Mouse (Mus musculus) intestine, embryonic 14.5 days (tissue): ENCODE measurements around the gene Psd4. TPM values are rescaled to one million over a fixed set of nuclear protein-coding genes. Genes with fewer than 3 reads are reported as not detected.

ENCODE experiments used
- ATAC-seq: fragments of 200-750 bp; cut with Nextera tagmentation; replicated peaks from 2 replicates; pipeline ENCODE4 v1.8.0; 2017; ENCODE audit warnings: low read depth, moderate number of reproducible peaks, moderate TSS enrichment, moderate library complexity; ENCODE audit not compliant: low FRiP score, low TSS enrichment
- DNase-seq: peaks from one replicate; pipeline ENCODE4 v3.0.0-alpha.2; 2018; ENCODE audit warnings: low spot score
- H3K27ac ChIP-seq: fragments of 300-500 bp; sonication (generic); 2 replicates; pipeline ENCODE4 v1.5.1; 2014; ENCODE audit warnings: low read depth, mild to moderate bottlenecking, control low read depth
- H3K27me3 ChIP-seq: fragments of 300-500 bp; sonication (generic); replicated peaks from 2 replicates; pipeline ENCODE4 v1.6.1; 2014; ENCODE audit warnings: low read length, control low read depth; ENCODE audit not compliant: control insufficient read depth, insufficient read depth
- H3K36me3 ChIP-seq: fragments of 300-500 bp; sonication (generic); 2 replicates; pipeline ENCODE4 v1.6.1; 2014; ENCODE audit warnings: low read length, control low read depth; ENCODE audit not compliant: control insufficient read depth, insufficient read depth
- H3K4me1 ChIP-seq: fragments of 300-500 bp; sonication (generic); replicated peaks from 2 replicates; pipeline ENCODE4 v1.6.1; 2014; ENCODE audit warnings: low read length, control low read depth, mixed read lengths; ENCODE audit not compliant: control insufficient read depth, insufficient read depth
- H3K4me2 ChIP-seq: fragments of 300-500 bp; sonication (generic); 2 replicates; pipeline ENCODE4 v1.6.1; 2014; ENCODE audit warnings: low read length
- H3K4me3 ChIP-seq: fragments of 300-500 bp; sonication (generic); 2 replicates; pipeline ENCODE4 v1.5.1; 2014; ENCODE audit warnings: low read depth, low read length, control low read depth, mixed read lengths
- H3K9ac ChIP-seq: fragments of 300-500 bp; sonication (generic); 2 replicates; pipeline ENCODE4 v1.6.1; 2014; ENCODE audit warnings: mild to moderate bottlenecking, low read length
- H3K9me3 ChIP-seq: fragments of 300-500 bp; sonication (generic); 2 replicates; pipeline ENCODE4 v1.6.1; 2016; ENCODE audit warnings: low read length, control low read depth; ENCODE audit not compliant: control insufficient read depth
- WGBS: fragments of 180-500 bp; shearing (Covaris S2); extraction: QIAGEN DNeasy Blood & Tissue Kit; methylation state at CpG from one replicate; pipeline ENCODE4 v1.1.7; 2014; 5-methylcytosine and 5-hydroxymethylcytosine counted together
- polyA plus RNA-seq: library from polyadenylated mRNA; unstranded; fragments of >200 nt; fragmentation: Nextera tagmentation; extraction: Ambion mirVana; gene quantifications from 2 replicates; pipeline ENCODE4 v1.2.1, GENCODE M21; 2014

The Psd4 gene
- polyA plus RNA-seq, 1 experiment from 2014 or later, result 7.0 TPM

DNA sequence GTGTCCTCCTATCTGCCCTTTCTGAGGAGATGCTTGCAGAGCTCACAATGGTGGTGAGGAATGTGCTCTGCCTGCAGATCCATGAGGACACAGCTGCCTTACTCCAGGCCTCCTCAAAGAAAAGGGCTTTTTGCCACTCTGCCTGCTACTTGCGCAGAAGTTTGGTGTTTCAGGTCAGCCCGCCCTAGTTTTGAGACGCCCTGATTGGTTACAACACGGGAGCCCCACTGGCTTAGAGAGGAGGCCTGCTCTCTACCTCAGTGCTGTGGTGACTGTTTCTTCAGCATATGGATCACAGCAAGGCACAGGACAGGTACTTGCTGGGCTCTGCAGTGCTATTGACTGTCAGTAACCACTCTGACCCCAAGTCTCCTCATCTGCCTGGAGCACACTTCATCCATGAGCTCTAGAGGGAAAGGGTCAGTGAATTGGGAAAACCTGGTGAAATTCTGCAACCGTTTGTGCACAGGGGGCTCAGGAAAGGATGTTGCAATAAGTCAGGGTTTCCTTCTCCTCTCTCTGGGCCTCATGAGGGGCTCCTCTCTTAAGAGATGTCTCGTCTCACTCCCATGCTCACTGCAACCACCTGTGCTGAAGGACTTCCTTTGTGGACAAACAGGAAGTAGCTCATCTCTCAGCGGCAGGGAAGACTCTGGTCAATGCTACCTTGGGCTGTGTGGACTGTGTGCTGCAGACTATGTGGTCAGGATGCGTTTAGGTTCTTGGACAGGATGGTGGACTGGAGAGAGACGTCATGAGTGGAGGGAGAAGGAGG, 15.3 kb downstream of the Psd4 start:
- Histone ChIP-seq H3K4me1 (no peaks in the 10 kb centered on the region; the same call in 1 of the 2 replicates), H3K4me2 (no peak overlapping the region), H3K36me3 (no peaks in the 10 kb centered on the region), H3K9ac (no peak overlapping the region), H3K9me3 (no peaks in the 10 kb centered on the region), H3K27ac (no peak overlapping the region), H3K4me3 (no peak overlapping the region), H3K27me3 (no peaks in the 10 kb centered on the region)
- DNase-seq (peak; percentile 34), ATAC-seq (no peak)
- 71% methylated on average over 9 of the region's 9 CpGs for WGBS

DNA sequence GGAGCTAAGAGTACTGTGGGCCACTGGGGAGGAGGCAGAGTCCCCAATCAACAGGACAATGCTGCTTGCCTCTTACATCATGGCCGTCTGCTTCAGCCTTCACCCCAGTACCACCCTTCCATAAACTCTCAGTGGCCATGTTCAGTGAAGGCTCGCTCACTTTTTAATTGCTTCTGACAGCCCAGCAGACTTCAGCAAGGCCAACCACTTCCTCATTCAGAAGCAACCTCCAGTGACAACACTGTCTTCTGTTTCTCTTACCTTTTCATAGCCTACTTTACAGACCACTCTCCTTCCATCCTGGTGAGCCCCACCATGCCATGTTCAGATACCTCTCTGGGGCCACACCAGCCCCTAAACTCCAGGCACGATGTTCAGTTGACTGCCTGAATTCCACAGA, 16.3 kb downstream of the Psd4 start:
- no peak overlapping the region for H3K27ac ChIP-seq
- peak; percentile 20 for DNase-seq
- H3K9me3 ChIP-seq, result no peaks in the 10 kb centered on the region
- no peak overlapping the region for H3K9ac ChIP-seq
- no peak for ATAC-seq
- H3K27me3 ChIP-seq, result no peaks in the 10 kb centered on the region
- no peak overlapping the region for H3K4me2 ChIP-seq
- no peaks in the 10 kb centered on the region for H3K36me3 ChIP-seq
- no peaks in the 10 kb centered on the region; the same call in 1 of the 2 replicates for H3K4me1 ChIP-seq
- 76% methylated on average over 3 of the region's 3 CpGs for WGBS
- no peak overlapping the region for H3K4me3 ChIP-seq

DNA sequence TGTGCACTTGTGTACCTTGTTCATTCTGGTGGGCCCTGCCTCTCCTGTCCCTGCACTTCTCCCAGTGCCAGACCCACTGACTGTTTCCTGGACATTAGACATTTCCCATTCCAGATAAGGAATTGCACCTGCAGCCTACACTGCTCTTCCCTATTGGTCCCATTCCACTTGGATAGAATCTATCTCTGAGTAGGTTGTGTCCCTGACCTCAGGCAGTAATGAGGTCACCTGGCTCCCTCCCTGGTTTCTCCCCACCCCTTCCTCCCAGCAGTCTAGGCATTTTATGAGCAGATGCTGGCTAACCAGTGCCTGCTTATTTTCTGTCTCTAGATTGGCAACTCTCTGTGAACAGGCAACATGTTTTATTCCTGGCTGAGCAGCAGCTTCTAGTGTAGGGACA, 17.0 kb downstream of the Psd4 start:
- no peak overlapping the region for H3K9ac ChIP-seq
- ATAC-seq, result no peak
- H3K27ac ChIP-seq, result peak overlapping the region; percentile 14; the same call in 1 of the 2 replicates
- no peak overlapping the region for H3K4me3 ChIP-seq
- no peak for DNase-seq
- H3K36me3 ChIP-seq, result no peaks in the 10 kb centered on the region
- H3K4me2 ChIP-seq, result no peak overlapping the region
- no peaks in the 10 kb centered on the region; the same call in 1 of the 2 replicates for H3K4me1 ChIP-seq
- no peaks in the 10 kb centered on the region for H3K9me3 ChIP-seq
- H3K27me3 ChIP-seq, result no peaks in the 10 kb centered on the region

DNA sequence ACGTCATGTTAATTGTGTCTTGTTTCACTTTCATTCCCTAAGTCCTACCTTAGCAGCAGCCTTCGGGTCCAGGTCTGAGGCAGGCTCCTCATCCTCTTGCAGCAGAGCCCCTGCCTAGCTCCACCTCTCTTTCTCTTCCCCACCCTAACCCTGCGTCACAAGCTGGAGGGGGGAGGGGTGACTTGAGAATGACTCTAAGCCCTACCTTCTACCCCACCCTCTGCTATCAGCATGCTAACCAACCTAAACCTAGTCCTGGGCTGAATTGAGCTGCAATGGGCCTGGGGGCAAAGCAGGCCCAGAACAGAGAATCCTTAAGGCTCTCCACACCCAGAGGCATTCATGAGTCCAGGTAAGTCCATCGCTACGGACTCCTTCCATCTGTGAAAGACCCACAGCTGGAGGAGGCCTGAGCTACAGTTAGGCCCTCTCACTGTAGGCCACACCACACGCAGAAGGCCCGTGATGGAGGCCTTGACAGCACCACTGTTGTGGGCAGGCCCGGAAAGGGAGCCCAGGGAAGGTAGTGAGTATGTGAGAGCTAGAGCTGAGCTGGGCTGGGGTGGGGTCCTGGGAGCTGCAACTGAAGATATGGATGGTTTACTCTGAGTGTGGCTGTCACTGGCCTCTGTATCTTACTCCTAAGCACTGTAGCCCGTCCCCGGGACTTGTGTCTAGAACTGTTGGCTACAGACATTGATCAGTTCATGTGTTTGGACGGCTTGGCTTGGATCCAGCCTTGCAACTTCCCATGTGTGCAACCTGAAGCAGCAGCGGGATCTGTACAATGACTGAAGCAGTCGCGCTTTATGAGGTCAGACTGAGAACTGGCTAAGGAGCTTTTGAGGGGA, 18.0 kb downstream of the Psd4 start:
- DNase-seq (peak; percentile 62), ATAC-seq (peak; percentile 74)
- Histone ChIP-seq H3K27ac (no peak overlapping the region), H3K36me3 (no peaks in the 10 kb centered on the region), H3K9ac (no peak overlapping the region), H3K9me3 (no peaks in the 10 kb centered on the region), H3K4me3 (no peak overlapping the region), H3K4me2 (no peak overlapping the region), H3K4me1 (no peaks in the 10 kb centered on the region; the same call in 1 of the 2 replicates), H3K27me3 (no peaks in the 10 kb centered on the region)
- 72% methylated on average over 14 of the region's 14 CpGs for WGBS

DNA sequence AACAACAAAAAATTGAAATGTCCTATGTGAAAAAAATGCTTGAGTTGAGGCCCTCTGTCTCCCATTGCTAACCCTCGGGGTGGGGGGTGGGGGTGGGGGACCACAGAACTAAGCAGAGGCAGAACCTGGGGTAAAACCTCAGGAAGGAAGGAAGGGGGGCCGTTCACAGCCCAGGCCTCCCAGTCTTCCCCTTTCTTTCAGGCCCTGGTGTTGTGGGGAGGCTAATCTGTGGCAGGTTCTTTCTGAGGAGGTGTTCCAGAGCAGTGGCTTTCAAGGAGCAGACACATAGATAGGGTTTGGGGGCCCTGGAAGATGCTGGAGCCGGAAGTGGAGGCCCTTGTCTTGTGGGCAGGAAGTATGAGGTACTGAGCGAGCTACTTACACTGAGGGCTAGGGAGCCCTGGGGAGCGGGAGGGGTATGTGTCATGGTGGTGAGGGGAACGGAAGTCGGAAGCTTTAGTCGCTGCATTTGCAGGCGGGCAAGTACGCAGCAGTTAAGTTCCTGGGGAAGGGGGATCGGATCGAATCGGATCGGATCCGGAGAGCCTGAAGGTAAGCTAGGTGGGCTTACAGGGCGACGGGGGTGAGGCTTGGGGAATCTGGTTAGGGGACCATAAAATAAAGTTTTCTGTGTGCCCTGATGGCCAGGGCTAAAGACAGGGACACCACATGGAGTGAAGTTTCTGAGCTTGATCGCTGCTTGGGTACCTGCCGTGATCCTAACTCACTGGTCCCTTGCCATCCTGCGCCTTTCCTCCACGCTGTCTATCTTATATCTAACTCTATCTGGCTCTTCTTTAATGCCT, 19.0 kb downstream of the Psd4 start:
- H3K9ac ChIP-seq, result no peak overlapping the region
- H3K4me3 ChIP-seq, result no peak overlapping the region
- WGBS, result 89% methylated on average over 21 of the region's 21 CpGs
- peak; percentile 29 for DNase-seq
- H3K9me3 ChIP-seq, result no peaks in the 10 kb centered on the region
- no peak for ATAC-seq
- H3K4me1 ChIP-seq, result no peaks in the 10 kb centered on the region; the same call in 1 of the 2 replicates
- H3K36me3 ChIP-seq, result no peaks in the 10 kb centered on the region
- no peak overlapping the region for H3K27ac ChIP-seq
- no peaks in the 10 kb centered on the region for H3K27me3 ChIP-seq
- H3K4me2 ChIP-seq, result no peak overlapping the region

DNA sequence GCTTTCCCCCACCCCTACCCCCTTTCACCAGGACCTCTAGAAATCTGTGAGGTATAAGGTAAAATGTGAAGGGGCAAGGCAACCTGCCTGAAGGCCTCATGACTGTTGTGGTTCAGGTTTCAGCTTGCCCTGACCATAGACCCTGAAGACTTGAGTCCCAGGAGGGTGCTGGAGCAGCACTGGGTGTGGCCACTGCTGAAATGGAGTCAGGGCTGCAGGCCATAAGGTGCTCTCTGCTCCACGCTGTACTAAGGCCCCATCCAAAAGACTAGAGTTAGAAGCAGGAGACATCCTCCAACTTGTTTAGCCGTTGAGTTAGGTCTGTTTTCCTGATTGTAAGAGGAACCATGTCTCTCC, 19.6 kb downstream of the Psd4 start:
- Histone ChIP-seq H3K27ac (no peak overlapping the region), H3K4me3 (no peak overlapping the region), H3K4me2 (no peak overlapping the region), H3K4me1 (no peaks in the 10 kb centered on the region; the same call in 1 of the 2 replicates), H3K27me3 (no peaks in the 10 kb centered on the region), H3K9ac (no peak overlapping the region), H3K9me3 (no peaks in the 10 kb centered on the region), H3K36me3 (no peaks in the 10 kb centered on the region)
- 89% methylated on average over 2 of the region's 2 CpGs for WGBS
- DNase-seq (peak; percentile 13), ATAC-seq (no peak)

DNA sequence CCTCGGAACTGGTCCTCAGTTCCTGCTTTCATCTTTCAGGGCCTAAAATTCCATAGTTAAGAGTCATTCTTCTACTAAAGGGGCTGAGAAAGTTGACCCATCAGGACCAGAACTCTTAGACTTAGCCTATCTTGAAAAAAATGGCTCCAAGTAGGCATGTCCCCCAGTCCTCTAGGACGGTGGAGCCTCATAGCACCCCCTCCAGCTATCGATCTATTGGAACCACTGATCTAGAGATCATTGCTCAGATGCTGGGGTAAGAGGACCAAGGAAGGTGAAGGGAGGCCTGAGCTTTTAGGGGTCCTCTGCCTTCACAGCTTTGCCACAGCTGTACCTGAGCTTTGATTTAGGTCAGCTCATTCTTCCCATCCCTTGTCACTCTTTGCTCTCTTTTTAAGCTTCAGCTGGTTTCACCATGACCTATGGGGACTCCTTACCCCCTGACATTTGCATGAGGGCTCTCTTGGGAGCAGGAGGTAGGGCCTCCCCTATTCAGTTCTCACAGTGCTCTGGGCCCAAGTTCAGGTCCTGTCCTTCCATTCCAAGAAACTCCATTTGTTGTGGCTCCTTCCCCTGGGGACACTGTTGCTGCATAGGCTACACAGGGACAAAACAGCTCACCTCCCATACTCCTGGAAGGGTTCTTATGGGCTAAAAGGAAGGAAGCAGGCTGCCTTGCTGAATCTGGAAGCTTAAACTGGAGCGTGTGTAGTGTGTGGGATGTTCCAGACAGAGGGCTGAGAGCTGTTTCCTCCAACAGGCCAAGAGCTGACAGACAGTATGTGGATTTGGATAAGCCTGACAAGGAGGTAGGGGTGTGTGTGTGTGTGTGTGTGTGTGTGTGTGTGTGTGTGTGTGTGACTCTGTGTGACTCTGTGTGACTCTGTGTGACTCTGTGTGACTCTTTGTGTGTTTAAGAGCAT, 20.2 kb downstream of the Psd4 start:
- Histone ChIP-seq H3K4me2 (no peak overlapping the region), H3K4me3 (no peak overlapping the region), H3K27me3 (no peaks in the 10 kb centered on the region), H3K36me3 (no peaks in the 10 kb centered on the region), H3K9ac (no peak overlapping the region), H3K4me1 (no peaks in the 10 kb centered on the region; the same call in 1 of the 2 replicates), H3K27ac (no peak overlapping the region), H3K9me3 (no peaks in the 10 kb centered on the region)
- peak; percentile 35 for DNase-seq
- no peak for ATAC-seq
- WGBS, result 82% methylated on average over 4 of the region's 4 CpGs
